Mouse (Mus musculus): Measurements from ENCODE around the gene Mcm7.

- TF ChIP-seq CTCF (conservative IDR thresholded peaks at IDR 0.05; ENCODE audit: insufficient read depth, insufficient read length, low read depth, low read length) (no peak), POLR2A (IDR thresholded peaks at IDR 0.05; ENCODE audit: low read depth, low read length) (no peak)
Observed at GRCm38 (mm10) chr5:138163046-138163445, 9.2 kb downstream of the Mcm7 start.

All from kidney, adult 2 months (tissue).